Comparison of ENCODE assay signal across 31 mouse cellular contexts in genomic region chr4:40496828-40497227, GRCm38 (mm10). TPM values are rescaled to one million over a fixed set of nuclear protein-coding genes. Genes with fewer than 3 reads are reported as not detected.
A peak's percentile ranks its signal among the peaks of the same experiment; 100 is the strongest.
DNase-seq lines count a peak whose midpoint lies in the region; ATAC-seq and TF ChIP-seq lines count a peak whose summit lies in the region.
"Had no signal": no experiment of that assay in that cellular context is flagged by ENCODE, and none has a peak within 500 bp of the region (broad histone marks: within the 10 kb centered on the region; RNA-seq: fewer than 3 reads in every experiment).

No protein-coding gene starts in this region.

- H3K27ac ChIP-seq in cortical plate, adult 2 months (ENCODE audit: insufficient read depth, low read length): peak overlapping the region; percentile 73
- H3K27ac ChIP-seq: forebrain, embryonic 12.5 days; heart, embryonic 10.5 days; heart, embryonic 15.5 days; limb, embryonic 13.5 days; lung, embryonic 15.5 days; midbrain, embryonic 12.5 days; neural tube, embryonic 12.5 days had no signal

- DNase-seq in frontal cortex, postnatal 25 days (ENCODE audit: low spot score in 2 of 2): no peak
- peak; percentile 43 to 47 for DNase-seq in left cerebral cortex, adult 9 months (ENCODE audit: low spot score in 2 of 2)
- DNase-seq in left cerebral cortex, postnatal 4 days: no peak
- DNase-seq in left cerebral cortex, postnatal 36 days (ENCODE audit: low spot score in 2 of 2): peak; percentile 36 to 43
- DNase-seq in adrenal gland, adult 8-10 months: no peak
- DNase-seq: adrenal gland, postnatal 10 days; cerebellum, adult 11 months; cerebellum, adult 9-10 months; gastrocnemius, postnatal 10 days; kidney, adult 2 months; kidney, postnatal 36 days; layer of hippocampus, postnatal 36 days; lung, postnatal 36 days; thymus, adult 2 months; thymus, postnatal 36 days had no signal

- no peak for TF ChIP-seq POLR2A in cortical plate, adult 2 months (IDR thresholded peaks at IDR 0.05; ENCODE audit: extremely low read depth, insufficient read depth, low read length)

- H3K4me3 ChIP-seq in cortical plate, adult 2 months (ENCODE audit: insufficient read depth, low read length): no peak overlapping the region
- H3K4me3 ChIP-seq: erythroblast, embryonic 14.5 days; forebrain, embryonic 12.5 days; heart, embryonic 10.5 days; heart, embryonic 15.5 days; limb, embryonic 13.5 days; lung, embryonic 15.5 days; megakaryocyte, embryonic 14.5 days; midbrain, embryonic 12.5 days; myocyte; neural tube, embryonic 12.5 days had no signal

- no peak for TF ChIP-seq CTCF in cortical plate, adult 2 months (IDR thresholded peaks at IDR 0.05; ENCODE audit: extremely low read depth, insufficient read depth, low read length)

- peaks cover 2% of the 10 kb centered on the region; the same call in 1 of the 2 replicates for H3K4me1 ChIP-seq in cortical plate, adult 2 months (ENCODE audit: control insufficient read depth, insufficient read depth, low read length)
- H3K4me1 ChIP-seq: forebrain, embryonic 12.5 days; heart, embryonic 10.5 days; heart, embryonic 15.5 days; lung, embryonic 15.5 days; megakaryocyte, embryonic 14.5 days; midbrain, embryonic 12.5 days; neural tube, embryonic 12.5 days had no signal

- ATAC-seq in frontal cortex, adult (ENCODE audit: low TSS enrichment): peak; percentile 86
- ATAC-seq: hindbrain, embryonic 16.5 days had no signal

- intact Hi-C loops in left cerebral cortex, postnatal 4 days (cut with DNase I): no loop called here
- intact Hi-C loops in left cerebral cortex, postnatal 36 days (cut with DNase I): no loop called here

RNA-seq across cellular contexts. Expression of gene Tmem215, which starts 24.8 kb away (rescaled TPM):
- 1 to 10 TPM; 1.5 to 2.5 TPM for total RNA-seq in left cerebral cortex, postnatal 4 days (2021)
- polyA plus RNA-seq in cortical plate, adult 2 months (2012; rRNA removed): 10.9 and 12.9 TPM in 2 replicates
- total RNA-seq in left cerebral cortex, postnatal 36 days (2021): 10 to 100 TPM; 20.5 to 22.0 TPM
- not detected for total RNA-seq in adrenal gland, adult 8-10 months (2022)
- total RNA-seq: gastrocnemius, postnatal 10 days; heart, postnatal 25 days had no signal
- polyA plus RNA-seq: erythroblast, embryonic 14.5 days; G1E; liver, embryonic 16.5 days; myocyte had no signal

Comparison
In these comparisons a context has a peak if more than half of its experiments do, and no peak if none do; other contexts are left out.
1. DNase-seq: peak in left cerebral cortex, adult 9 months (2 of 2) and left cerebral cortex, postnatal 36 days (2 of 2); none in frontal cortex, postnatal 25 days (0 of 2), left cerebral cortex, postnatal 4 days (single experiment) and adrenal gland, adult 8-10 months (single experiment).
2. RNA of gene Tmem215, which starts 24.8 kb away (total RNA-seq): 20.5 to 22.0 TPM in left cerebral cortex, postnatal 36 days; 1.5 to 2.5 TPM in left cerebral cortex, postnatal 4 days and not detected in adrenal gland, adult 8-10 months; every median in the first group is over 4 times any median in the second.